Comparison of ENCODE assay signal across 9 mouse cellular contexts in genomic region chr5:100825975-100826374, GRCm38 (mm10). TPM values are rescaled to one million over a fixed set of nuclear protein-coding genes. Genes with fewer than 3 reads are reported as not detected.
DNase-seq lines count a peak whose midpoint lies in the region; ATAC-seq and TF ChIP-seq lines count a peak whose summit lies in the region.
"Had no signal": no experiment of that assay in that cellular context is flagged by ENCODE, and none has a peak within 500 bp of the region (broad histone marks: within the 10 kb centered on the region; RNA-seq: fewer than 3 reads in every experiment).

No protein-coding gene starts in this region.

- no peaks in the 10 kb centered on the region for H3K27me3 ChIP-seq in kidney, adult 2 months (replicated peaks; ENCODE audit: control insufficient read depth, insufficient read depth, low read length)
- no peaks in the 10 kb centered on the region for H3K27me3 ChIP-seq in kidney, embryonic 15.5 days
- no peaks in the 10 kb centered on the region for H3K27me3 ChIP-seq in E14TG2a.4 (ENCODE audit: insufficient read depth, low read length)
- H3K27me3 ChIP-seq in forebrain, embryonic 16.5 days (replicated peaks; ENCODE audit: control insufficient read depth, insufficient read depth, low read length) = no peaks in the 10 kb centered on the region

- TF ChIP-seq POLR2A in kidney, adult 2 months (IDR thresholded peaks at IDR 0.05; ENCODE audit: low read depth, low read length) = no peak

- H3K4me3 ChIP-seq in kidney, adult 2 months (ENCODE audit: insufficient read depth, low read depth, low read length) = no peak overlapping the region
- H3K4me3 ChIP-seq in kidney, embryonic 15.5 days (replicated peaks) = no peak overlapping the region
- H3K4me3 ChIP-seq in E14TG2a.4 (replicated peaks; ENCODE audit: low read length) = no peak overlapping the region
- H3K4me3 ChIP-seq in forebrain, embryonic 16.5 days (replicated peaks; ENCODE audit: low read length) = no peak overlapping the region

- H3K9me3 ChIP-seq in kidney, embryonic 15.5 days (replicated peaks) = no peaks in the 10 kb centered on the region
- H3K9me3 ChIP-seq in E14TG2a.4 (ENCODE audit: low read length) = no peaks in the 10 kb centered on the region
- H3K9me3 ChIP-seq in forebrain, embryonic 16.5 days (ENCODE audit: control insufficient read depth, low read length) = no peaks in the 10 kb centered on the region

- intact Hi-C loops in left cerebral cortex, postnatal 10 days (cut with DNase I) = loop anchor here (2.0 kb wide), 1 partner anchor 89 kb away; no protein-coding TSS in a partner anchor

- no peak overlapping the region for H3K27ac ChIP-seq in kidney, adult 2 months (ENCODE audit: insufficient read depth, low read depth, low read length)
- no peak overlapping the region for H3K27ac ChIP-seq in kidney, embryonic 15.5 days
- no peak overlapping the region for H3K27ac ChIP-seq in forebrain, embryonic 16.5 days (ENCODE audit: low read length)

- no peak overlapping the region for H3K9ac ChIP-seq in kidney, embryonic 15.5 days
- no peak overlapping the region for H3K9ac ChIP-seq in forebrain, embryonic 16.5 days (replicated peaks; ENCODE audit: low read depth, low read length)

- H3K36me3 ChIP-seq in kidney, adult 2 months (ENCODE audit: control insufficient read depth, insufficient read depth, low read length) = no peaks in the 10 kb centered on the region
- H3K36me3 ChIP-seq in kidney, embryonic 15.5 days = no peaks in the 10 kb centered on the region
- H3K36me3 ChIP-seq in E14TG2a.4 (ENCODE audit: insufficient read depth, low read length) = no peaks in the 10 kb centered on the region
- no peaks in the 10 kb centered on the region for H3K36me3 ChIP-seq in forebrain, embryonic 16.5 days (ENCODE audit: control insufficient read depth, insufficient read depth)

- DNase-seq in kidney, adult 2 months = peak; percentile 31
- peak; percentile 75 for DNase-seq in 416B (ENCODE audit: low read depth)
- DNase-seq in adrenal gland, postnatal 10 days = no peak
- DNase-seq in left cerebral cortex, postnatal 10 days (ENCODE audit: extremely low spot score in 1 of 2, low spot score in 2 of 2) = no peak
- DNase-seq: kidney, postnatal 10 days had no signal

- H3K4me2 ChIP-seq in kidney, embryonic 15.5 days = no peak overlapping the region
- H3K4me2 ChIP-seq in forebrain, embryonic 16.5 days (ENCODE audit: low read length) = no peak overlapping the region

- WGBS in kidney, adult 2 months = 13% methylated on average over 2 of the region's 2 CpGs
- WGBS in kidney, embryonic 15.5 days = 24% methylated on average over 2 of the region's 2 CpGs
- WGBS in forebrain, embryonic 16.5 days = 19% methylated on average over 2 of the region's 2 CpGs

- H3K4me1 ChIP-seq in kidney, adult 2 months (ENCODE audit: control insufficient read depth, insufficient read depth, low read length) = no peaks in the 10 kb centered on the region
- H3K4me1 ChIP-seq in kidney, embryonic 15.5 days = no peaks in the 10 kb centered on the region
- peaks cover 14% of the 10 kb centered on the region for H3K4me1 ChIP-seq in E14TG2a.4 (replicated peaks; ENCODE audit: low read depth, low read length)
- H3K4me1 ChIP-seq in forebrain, embryonic 16.5 days (replicated peaks; ENCODE audit: control insufficient read depth, insufficient read depth, low read length) = no peaks in the 10 kb centered on the region

- TF ChIP-seq CTCF in kidney, adult 2 months (conservative IDR thresholded peaks at IDR 0.05; ENCODE audit: insufficient read depth, insufficient read length, low read depth, low read length) = peak; percentile 53
- TF ChIP-seq CTCF in E14TG2a.4 (conservative IDR thresholded peaks at IDR 0.05; ENCODE audit: low read length) = peak; percentile 57

- no peak for ATAC-seq in kidney, embryonic 15.5 days (replicated peaks; ENCODE audit: low FRiP score)
- ATAC-seq in hematopoietic stem cell, adult 5-6 weeks (replicated peaks in 1 of 2; ENCODE audit: insufficient read depth in 1 of 2, low FRiP score in 2 of 2, low TSS enrichment in 1 of 2, low read depth in 1 of 2, poor library complexity in 2 of 2, severe bottlenecking in 2 of 2) = peak; percentile 38 to 56; a peak in 1 of 4 replicates
- no peak for ATAC-seq in forebrain, embryonic 16.5 days

RNA-seq across cellular contexts. Expression of gene Abraxas1, which starts 5.2 kb away (rescaled TPM):
- polyA plus RNA-seq in kidney, adult 2 months (2012; rRNA removed) = 4.6 and 4.9 TPM in 2 replicates
- 34.3 and 36.5 TPM in 2 replicates for polyA plus RNA-seq in kidney, embryonic 15.5 days (2015; fragmentation: Nextera tagmentation; extraction: Ambion mirVana)
- 51.8 and 54.5 TPM in 2 replicates for total RNA-seq in hematopoietic stem cell, adult 5-6 weeks (2017)
- total RNA-seq in adrenal gland, postnatal 10 days (2021) = 10 to 100 TPM; 12.9 to 17.9 TPM
- 14.7 and 15.6 TPM in 2 replicates for polyA plus RNA-seq in forebrain, embryonic 16.5 days (2015; fragmentation: Nextera tagmentation; extraction: Ambion mirVana)
- 1 to 10 TPM; 4.8 to 5.7 TPM for total RNA-seq in left cerebral cortex, postnatal 10 days (2021)

RNA-seq across cellular contexts. Expression of gene Gpat3, which starts 19.5 kb away (rescaled TPM):
- 10.0 and 10.9 TPM in 2 replicates for polyA plus RNA-seq in kidney, adult 2 months (2012; rRNA removed)
- polyA plus RNA-seq in kidney, embryonic 15.5 days (2015; fragmentation: Nextera tagmentation; extraction: Ambion mirVana) = 1.1 and 1.7 TPM in 2 replicates
- 0.81 and 0.94 TPM in 2 replicates for total RNA-seq in hematopoietic stem cell, adult 5-6 weeks (2017)
- total RNA-seq in adrenal gland, postnatal 10 days (2021) = 10 to 100 TPM; 10.0 to 10.2 TPM
- 0.40 and 0.89 TPM in 2 replicates for polyA plus RNA-seq in forebrain, embryonic 16.5 days (2015; fragmentation: Nextera tagmentation; extraction: Ambion mirVana)
- total RNA-seq in left cerebral cortex, postnatal 10 days (2021) = 1 to 10 TPM; 1.7 to 1.8 TPM

RNA-seq across cellular contexts. Expression of gene Mrps18c, which starts 27.5 kb away (rescaled TPM):
- polyA plus RNA-seq in kidney, adult 2 months (2012; rRNA removed) = 25.4 and 57.3 TPM in 2 replicates
- polyA plus RNA-seq in kidney, embryonic 15.5 days (2015; fragmentation: Nextera tagmentation; extraction: Ambion mirVana) = 164 and 177 TPM in 2 replicates
- total RNA-seq in hematopoietic stem cell, adult 5-6 weeks (2017) = 78.1 and 114 TPM in 2 replicates
- 100 to 1,000 TPM; 118 to 120 TPM for total RNA-seq in adrenal gland, postnatal 10 days (2021)
- 131 and 146 TPM in 2 replicates for polyA plus RNA-seq in forebrain, embryonic 16.5 days (2015; fragmentation: Nextera tagmentation; extraction: Ambion mirVana)
- total RNA-seq in left cerebral cortex, postnatal 10 days (2021) = 10 to 100 TPM; 56.0 to 57.8 TPM

RNA-seq across cellular contexts. Expression of gene Helq, which starts 27.6 kb away (rescaled TPM):
- polyA plus RNA-seq in kidney, adult 2 months (2012; rRNA removed) = 6.8 and 10.2 TPM in 2 replicates
- 14.2 and 15.4 TPM in 2 replicates for polyA plus RNA-seq in kidney, embryonic 15.5 days (2015; fragmentation: Nextera tagmentation; extraction: Ambion mirVana)
- total RNA-seq in hematopoietic stem cell, adult 5-6 weeks (2017) = 20.6 and 29.9 TPM in 2 replicates
- total RNA-seq in adrenal gland, postnatal 10 days (2021) = 1 to 10 TPM; 4.9 to 9.1 TPM
- 21.7 and 25.7 TPM in 2 replicates for polyA plus RNA-seq in forebrain, embryonic 16.5 days (2015; fragmentation: Nextera tagmentation; extraction: Ambion mirVana)
- total RNA-seq in left cerebral cortex, postnatal 10 days (2021) = 10 to 100 TPM; 17.8 to 19.9 TPM

Comparison
In these comparisons a context has a peak if more than half of its experiments do, and no peak if none do; other contexts are left out.
1. DNase-seq: peak in kidney, adult 2 months (single experiment) and 416B (single experiment); none in adrenal gland, postnatal 10 days (single experiment) and left cerebral cortex, postnatal 10 days (0 of 2).
2. ATAC-seq: peak in hematopoietic stem cell, adult 5-6 weeks (2 of 2); none in kidney, embryonic 15.5 days (single experiment) and forebrain, embryonic 16.5 days (single experiment).